Mouse (Mus musculus): ENCODE data around the gene Fhit.
"Not testable (repeated sequence)": the region's sequence is repeated elsewhere in the genome, so short reads cannot be mapped to it uniquely, and the experiment has no call there.

The Fhit gene

GRCm38 (mm10) chr14:9976934-9977510 is 1184.8 kb downstream of the Fhit start:
- no peak for DNase-seq (ENCODE audit: low spot score in 2 of 2)

- no peak for DNase-seq (ENCODE audit: low spot score in 2 of 2)
These were observed 1187.4 kb downstream of the Fhit start for GRCm38 (mm10) chr14:9974402-9974801.

- DNase-seq (ENCODE audit: low spot score in 2 of 2): no peak
These were observed 1198.0 kb downstream of the Fhit start for GRCm38 (mm10) chr14:9963853-9964252.

GRCm38 (mm10) chr14:9960396-9960795 is 1201.4 kb downstream of the Fhit start:
- no peak for DNase-seq (ENCODE audit: low spot score in 2 of 2)

GRCm38 (mm10) chr14:9899494-9899893 is 1262.3 kb downstream of the Fhit start:
- DNase-seq (ENCODE audit: low spot score in 2 of 2): no peak

GRCm38 (mm10) chr14:9896556-9896955 is 1265.3 kb downstream of the Fhit start:
- DNase-seq (ENCODE audit: low spot score in 2 of 2): no peak

GRCm38 (mm10) chr14:9852041-9852440 is 1309.8 kb downstream of the Fhit start:
- DNase-seq (ENCODE audit: low spot score in 2 of 2): no peak

- no peak for DNase-seq (ENCODE audit: low spot score in 2 of 2)
These were observed 1329.5 kb downstream of the Fhit start for GRCm38 (mm10) chr14:9832290-9832689.

- not testable (repeated sequence) for DNase-seq (ENCODE audit: low spot score in 2 of 2)
These were observed 1333.1 kb downstream of the Fhit start for GRCm38 (mm10) chr14:9828699-9829240.

- DNase-seq (ENCODE audit: low spot score in 2 of 2): no peak
These were observed 1345.9 kb downstream of the Fhit start for GRCm38 (mm10) chr14:9815963-9816362.

GRCm38 (mm10) chr14:9811847-9812321 is 1350.0 kb downstream of the Fhit start:
- no peak for DNase-seq (ENCODE audit: low spot score in 2 of 2)

- DNase-seq (ENCODE audit: low spot score in 2 of 2): no peak
These were observed 1350.5 kb downstream of the Fhit start for GRCm38 (mm10) chr14:9811177-9811846.

GRCm38 (mm10) chr14:9793403-9793802 is 1368.4 kb downstream of the Fhit start:
- no peak for DNase-seq (ENCODE audit: low spot score in 2 of 2)

- DNase-seq (ENCODE audit: low spot score in 2 of 2): no peak
These were observed 1373.4 kb downstream of the Fhit start for GRCm38 (mm10) chr14:9788402-9788950.

GRCm38 (mm10) chr14:9787389-9787788 is 1374.4 kb downstream of the Fhit start:
- no peak for DNase-seq (ENCODE audit: low spot score in 2 of 2)

- DNase-seq (ENCODE audit: low spot score in 2 of 2): no peak
These were observed 1376.0 kb downstream of the Fhit start for GRCm38 (mm10) chr14:9785861-9786260.

GRCm38 (mm10) chr14:9751341-9751740 is 1410.5 kb downstream of the Fhit start:
- DNase-seq (ENCODE audit: low spot score in 2 of 2): no peak

- DNase-seq (ENCODE audit: low spot score in 2 of 2): no peak
These were observed 1413.1 kb downstream of the Fhit start for GRCm38 (mm10) chr14:9748709-9749108.

- DNase-seq (ENCODE audit: low spot score in 2 of 2): no peak
These were observed 1439.8 kb downstream of the Fhit start for GRCm38 (mm10) chr14:9721917-9722472.

- no peak for DNase-seq (ENCODE audit: low spot score in 2 of 2)
These were observed 1463.2 kb downstream of the Fhit start for GRCm38 (mm10) chr14:9698621-9699020.

- DNase-seq (ENCODE audit: low spot score in 2 of 2): no peak
These were observed 1464.7 kb downstream of the Fhit start for GRCm38 (mm10) chr14:9697101-9697500.

- DNase-seq (ENCODE audit: low spot score in 2 of 2): no peak
These were observed 1465.8 kb downstream of the Fhit start for GRCm38 (mm10) chr14:9696004-9696403.

Measured in spleen, postnatal 36 days (tissue).